Mouse (Mus musculus): Measurements from ENCODE around the gene Zbed4. TPM values are rescaled to one million over a fixed set of nuclear protein-coding genes. Genes with fewer than 3 reads are reported as not detected.

The Zbed4 gene
- total and polyA plus RNA-seq, 2 experiments from 2014 or later = 4.8 to 18.6 TPM

- H3K4me1 ChIP-seq (ENCODE audit: insufficient read depth, low read length) = peaks cover 12% of the 10 kb centered on the region; the same call in 1 of the 2 replicates
- H3K27ac ChIP-seq = no peak overlapping the region
- WGBS = 96% methylated on average over 10 of the region's 10 CpGs
- no peak overlapping the region for H3K4me3 ChIP-seq (ENCODE audit: low read length)
- no peak for ATAC-seq
- H3K4me2 ChIP-seq (ENCODE audit: low read depth, low read length) = no peak overlapping the region
- no peaks in the 10 kb centered on the region for H3K27me3 ChIP-seq (ENCODE audit: insufficient read depth, low read length)
- DNase-seq (ENCODE audit: low spot score) = no peak
- no peaks in the 10 kb centered on the region for H3K9me3 ChIP-seq (ENCODE audit: low read length)
- TF ChIP-seq CTCF (IDR thresholded peaks at IDR 0.05; ENCODE audit: low read depth) = no peak
- no peaks in the 10 kb centered on the region for H3K36me3 ChIP-seq (ENCODE audit: insufficient read depth, low read length)
- H3K9ac ChIP-seq (replicated peaks; ENCODE audit: low read length) = no peak overlapping the region
Observed at GRCm38 (mm10) chr15:88750032-88750431, 1.4 kb upstream of the Zbed4 start.

GRCm38 (mm10) chr15:88750677-88751563 is 540 bp upstream of the Zbed4 start:
- WGBS = 7% methylated on average over 54 of the region's 54 CpGs
- Histone ChIP-seq H3K4me2 (ENCODE audit: low read depth, low read length) (peak overlapping the region; percentile 84), H3K4me1 (ENCODE audit: insufficient read depth, low read length) (peaks cover 12% of the 10 kb centered on the region; the same call in 1 of the 2 replicates), H3K9me3 (ENCODE audit: low read length) (no peaks in the 10 kb centered on the region), H3K27ac (peak overlapping the region; percentile 89), H3K9ac (replicated peaks; ENCODE audit: low read length) (peak overlapping the region; percentile 82), H3K27me3 (ENCODE audit: insufficient read depth, low read length) (no peaks in the 10 kb centered on the region), H3K4me3 (ENCODE audit: low read length) (peak overlapping the region; percentile 77), H3K36me3 (ENCODE audit: insufficient read depth, low read length) (no peaks in the 10 kb centered on the region)
- TF ChIP-seq CTCF (IDR thresholded peaks at IDR 0.05; ENCODE audit: low read depth) = no peak
- DNase-seq (ENCODE audit: low spot score) (peak; percentile 99), ATAC-seq (peak; percentile 99)

GRCm38 (mm10) chr15:88752403-88752733 is 908 bp downstream of the Zbed4 start:
- WGBS = under 1% methylated on average over 8 of the region's 8 CpGs
- DNase-seq (ENCODE audit: low spot score) (no peak), ATAC-seq (no peak)
- Histone ChIP-seq H3K4me2 (ENCODE audit: low read depth, low read length) (peak overlapping the region; percentile 84), H3K9me3 (ENCODE audit: low read length) (no peaks in the 10 kb centered on the region), H3K4me3 (ENCODE audit: low read length) (peak overlapping the region; percentile 77), H3K9ac (replicated peaks; ENCODE audit: low read length) (peak overlapping the region; percentile 82), H3K27ac (peak overlapping the region; percentile 89), H3K4me1 (ENCODE audit: insufficient read depth, low read length) (peaks cover 12% of the 10 kb centered on the region; the same call in 1 of the 2 replicates), H3K27me3 (ENCODE audit: insufficient read depth, low read length) (no peaks in the 10 kb centered on the region), H3K36me3 (ENCODE audit: insufficient read depth, low read length) (peaks cover 1% of the 10 kb centered on the region; the same call in 1 of the 2 replicates)
- no peak for TF ChIP-seq CTCF (IDR thresholded peaks at IDR 0.05; ENCODE audit: low read depth)

- no peak for ATAC-seq
- Histone ChIP-seq H3K4me2 (ENCODE audit: low read depth, low read length) (no peak overlapping the region), H3K27ac (no peak overlapping the region), H3K9me3 (ENCODE audit: low read length) (no peaks in the 10 kb centered on the region), H3K4me3 (ENCODE audit: low read length) (no peak overlapping the region), H3K36me3 (ENCODE audit: insufficient read depth, low read length) (peaks cover 11% of the 10 kb centered on the region; the same call in 1 of the 2 replicates), H3K27me3 (ENCODE audit: insufficient read depth, low read length) (no peaks in the 10 kb centered on the region), H3K4me1 (ENCODE audit: insufficient read depth, low read length) (peaks cover 12% of the 10 kb centered on the region; the same call in 1 of the 2 replicates), H3K9ac (replicated peaks; ENCODE audit: low read length) (no peak overlapping the region)
- 92% methylated on average over 2 of the region's 2 CpGs for WGBS
- no peak for DNase-seq (ENCODE audit: low spot score)
- TF ChIP-seq CTCF (IDR thresholded peaks at IDR 0.05; ENCODE audit: low read depth) = no peak
Observed at GRCm38 (mm10) chr15:88754896-88755295, 3.4 kb downstream of the Zbed4 start.

- 98% methylated on average over 18 of the region's 18 CpGs for WGBS
Observed at GRCm38 (mm10) chr15:88755761-88756160, 4.3 kb downstream of the Zbed4 start.

GRCm38 (mm10) chr15:88758061-88758460 is 6.6 kb downstream of the Zbed4 start:
- Histone ChIP-seq H3K4me2 (ENCODE audit: low read depth, low read length) (no peak overlapping the region), H3K4me1 (ENCODE audit: insufficient read depth, low read length) (peaks cover 3% of the 10 kb centered on the region; the same call in 1 of the 2 replicates), H3K9ac (replicated peaks; ENCODE audit: low read length) (no peak overlapping the region), H3K4me3 (ENCODE audit: low read length) (no peak overlapping the region), H3K36me3 (ENCODE audit: insufficient read depth, low read length) (peaks cover 15% of the 10 kb centered on the region; the same call in 1 of the 2 replicates), H3K27ac (no peak overlapping the region), H3K27me3 (ENCODE audit: insufficient read depth, low read length) (no peaks in the 10 kb centered on the region), H3K9me3 (ENCODE audit: low read length) (no peaks in the 10 kb centered on the region)
- DNase-seq (ENCODE audit: low spot score) = no peak
- ATAC-seq = no peak
- WGBS = 94% methylated on average over 3 of the region's 3 CpGs
- no peak for TF ChIP-seq CTCF (IDR thresholded peaks at IDR 0.05; ENCODE audit: low read depth)

More at GRCm38 (mm10) chr15:88755761-88756160, 4.3 kb downstream of the Zbed4 start:
- Histone ChIP-seq H3K36me3 (ENCODE audit: insufficient read depth, low read length) (peaks cover 11% of the 10 kb centered on the region; the same call in 1 of the 2 replicates), H3K27ac (no peak overlapping the region), H3K27me3 (ENCODE audit: insufficient read depth, low read length) (no peaks in the 10 kb centered on the region), H3K4me2 (ENCODE audit: low read depth, low read length) (no peak overlapping the region), H3K9me3 (ENCODE audit: low read length) (no peaks in the 10 kb centered on the region), H3K4me3 (ENCODE audit: low read length) (no peak overlapping the region), H3K9ac (replicated peaks; ENCODE audit: low read length) (no peak overlapping the region), H3K4me1 (ENCODE audit: insufficient read depth, low read length) (peaks cover 8% of the 10 kb centered on the region; the same call in 1 of the 2 replicates)
- no peak for TF ChIP-seq CTCF (IDR thresholded peaks at IDR 0.05; ENCODE audit: low read depth)
- DNase-seq (ENCODE audit: low spot score) = no peak
- ATAC-seq = no peak
